Mouse (Mus musculus) hindbrain, embryonic 14.5 days (tissue): ENCODE measurements around the gene Gm11172. TPM values are rescaled to one million over a fixed set of nuclear protein-coding genes. Genes with fewer than 3 reads are reported as not detected.

Experiments
- ATAC-seq: fragments of 200-750 bp; cut with Nextera tagmentation; 2 replicates; pipeline ENCODE4 v1.8.0; 2017; ENCODE audit warnings: moderate number of reproducible peaks, mild to moderate bottlenecking, moderate TSS enrichment, moderate library complexity; ENCODE audit not compliant: low FRiP score
- DNase-seq: peaks from one replicate; pipeline ENCODE4 v3.0.0-alpha.2; 2015; ENCODE audit warnings: low spot score
- H3K27ac ChIP-seq: fragments of 300-500 bp; sonication (generic); 2 replicates; pipeline ENCODE4 v1.5.1; 2014; ENCODE audit warnings: mild to moderate bottlenecking, moderate library complexity
- H3K27me3 ChIP-seq: fragments of 300-500 bp; sonication (generic); 2 replicates; pipeline ENCODE4 v1.6.1; 2014; ENCODE audit warnings: mild to moderate bottlenecking, low read length, mixed read lengths; ENCODE audit not compliant: control insufficient read depth, insufficient read depth
- H3K36me3 ChIP-seq: fragments of 300-500 bp; sonication (generic); replicated peaks from 2 replicates; pipeline ENCODE4 v1.6.1; 2014; ENCODE audit not compliant: control insufficient read depth, insufficient read depth
- H3K4me1 ChIP-seq: fragments of 300-500 bp; sonication (generic); replicated peaks from 2 replicates; pipeline ENCODE4 v1.6.1; 2014; ENCODE audit warnings: antibody characterized with exemption, low read length, mixed read lengths; ENCODE audit not compliant: control insufficient read depth, insufficient read depth
- H3K4me2 ChIP-seq: fragments of 300-500 bp; sonication (generic); replicated peaks from 2 replicates; pipeline ENCODE4 v1.6.1; 2014; ENCODE audit warnings: mild to moderate bottlenecking, moderate library complexity
- H3K4me3 ChIP-seq: fragments of 300-500 bp; sonication (generic); replicated peaks from 2 replicates; pipeline ENCODE4 v1.5.1; 2014; ENCODE audit warnings: mild to moderate bottlenecking, low read length
- H3K9ac ChIP-seq: fragments of 300-500 bp; sonication (generic); 2 replicates; pipeline ENCODE4 v1.6.1; 2014
- H3K9me3 ChIP-seq: fragments of 300-500 bp; sonication (generic); 2 replicates; pipeline ENCODE4 v1.6.1; 2016; ENCODE audit warnings: low read length; ENCODE audit not compliant: control insufficient read depth
- WGBS: fragments of 180-500 bp; shearing (Covaris S2); extraction: QIAGEN DNeasy Blood & Tissue Kit; methylation state at CpG from one replicate; pipeline ENCODE4 v1.1.7; 2014; 5-methylcytosine and 5-hydroxymethylcytosine counted together
- polyA plus RNA-seq: library from polyadenylated mRNA; unstranded; fragments of >200 nt; fragmentation: Nextera tagmentation; extraction: Ambion mirVana; gene quantifications from 2 replicates; pipeline ENCODE4 v1.2.1, GENCODE M21; 2014

The Gm11172 gene
- polyA plus RNA-seq, 1 experiment from 2014 or later = not detected

DNA sequence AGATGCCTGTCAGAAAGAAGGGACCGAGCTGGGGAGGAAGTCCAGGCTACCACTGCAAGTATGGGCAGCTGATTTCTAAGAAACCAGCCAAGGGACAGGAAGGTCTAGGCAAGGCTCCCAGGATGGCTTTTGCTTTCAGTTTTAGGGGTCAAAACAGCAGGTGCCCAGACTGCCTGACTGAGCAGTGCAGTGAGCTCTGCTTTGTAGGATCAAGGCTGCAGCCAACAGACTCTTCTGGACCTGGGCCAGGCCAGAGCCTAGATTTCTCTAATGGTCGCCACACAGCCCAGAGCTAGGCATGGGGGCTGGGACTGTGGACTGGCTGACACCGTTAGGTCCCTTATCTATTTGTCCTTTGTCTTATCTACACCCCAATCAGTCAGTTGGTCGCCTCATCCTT is 38.0 kb upstream of the Gm11172 start:
- WGBS = 71% methylated on average over 4 of the region's 4 CpGs
- Histone ChIP-seq H3K36me3 (no peaks in the 10 kb centered on the region), H3K27me3 (no peaks in the 10 kb centered on the region; the same call in 1 of the 2 replicates), H3K27ac (no peak overlapping the region), H3K9me3 (no peaks in the 10 kb centered on the region), H3K9ac (no peak overlapping the region), H3K4me2 (no peak overlapping the region), H3K4me3 (no peak overlapping the region), H3K4me1 (no peaks in the 10 kb centered on the region)
- ATAC-seq (no peak), DNase-seq (no peak)

DNA sequence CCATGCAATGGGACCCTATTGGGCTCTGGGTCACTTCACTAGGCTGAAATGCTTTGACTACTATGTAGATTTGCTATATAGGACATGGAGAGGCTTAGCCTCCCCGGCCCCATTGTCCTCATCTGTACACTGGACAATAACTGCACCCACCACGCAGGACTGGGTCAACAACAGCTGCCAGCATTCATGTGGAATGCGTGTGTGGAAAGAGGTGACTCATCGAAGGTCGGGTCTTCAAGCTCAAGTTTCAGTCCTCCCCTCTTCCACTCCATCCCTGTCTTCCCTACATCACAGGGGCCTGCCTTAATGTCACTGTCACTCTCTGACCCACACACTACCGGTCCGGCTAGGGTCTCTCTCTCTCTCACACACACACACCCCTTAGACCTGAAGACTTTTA is 36.4 kb upstream of the Gm11172 start:
- DNase-seq (no peak), ATAC-seq (no peak)
- H3K27ac ChIP-seq = no peak overlapping the region
- 77% methylated on average over 7 of the region's 7 CpGs for WGBS
- no peak overlapping the region for H3K9ac ChIP-seq
- no peaks in the 10 kb centered on the region for H3K4me1 ChIP-seq
- no peaks in the 10 kb centered on the region for H3K9me3 ChIP-seq
- H3K4me3 ChIP-seq = no peak overlapping the region
- no peaks in the 10 kb centered on the region for H3K27me3 ChIP-seq
- H3K36me3 ChIP-seq = no peaks in the 10 kb centered on the region
- no peak overlapping the region for H3K4me2 ChIP-seq

DNA sequence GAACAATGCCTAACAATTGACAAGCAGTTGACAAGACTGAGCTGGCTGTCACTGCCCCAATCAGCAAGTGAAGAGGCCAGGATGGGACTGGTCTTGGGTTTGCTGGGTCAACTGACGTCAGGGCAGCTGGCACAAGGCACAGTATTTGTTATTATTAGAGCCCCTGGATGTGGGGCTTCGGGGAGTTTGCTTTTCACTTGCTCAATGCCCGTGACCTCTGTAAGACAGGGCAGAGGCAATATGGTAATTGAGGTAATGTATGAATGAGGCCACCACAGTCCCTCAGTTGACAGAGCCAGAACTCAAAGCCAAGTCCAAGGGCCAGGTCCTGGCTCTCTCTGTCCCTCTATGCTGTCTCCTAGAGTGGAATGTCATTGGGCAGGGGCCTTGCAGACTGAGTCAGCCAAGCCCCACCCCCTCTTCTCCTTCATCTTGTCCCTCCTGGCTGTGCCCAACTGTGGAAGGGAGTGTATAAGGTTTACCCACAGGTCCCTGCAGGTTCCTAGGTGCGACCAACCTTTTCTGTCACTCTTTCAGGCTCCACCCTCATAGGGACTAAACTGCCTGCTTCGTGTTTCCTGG is 35.0 kb upstream of the Gm11172 start:
- no peak for ATAC-seq
- DNase-seq = no peak
- H3K4me3 ChIP-seq = no peak overlapping the region
- H3K27ac ChIP-seq = no peak overlapping the region
- no peaks in the 10 kb centered on the region for H3K36me3 ChIP-seq
- 64% methylated on average over 5 of the region's 5 CpGs for WGBS
- H3K4me2 ChIP-seq = no peak overlapping the region
- H3K27me3 ChIP-seq = 0 out of 2 replicates have a peak, but pooled peaks cover 2% of the 10 kb centered on the region
- H3K9me3 ChIP-seq = no peaks in the 10 kb centered on the region
- H3K9ac ChIP-seq = no peak overlapping the region
- 0 out of 2 replicates have a peak, but pooled peaks cover 9% of the 10 kb centered on the region for H3K4me1 ChIP-seq

DNA sequence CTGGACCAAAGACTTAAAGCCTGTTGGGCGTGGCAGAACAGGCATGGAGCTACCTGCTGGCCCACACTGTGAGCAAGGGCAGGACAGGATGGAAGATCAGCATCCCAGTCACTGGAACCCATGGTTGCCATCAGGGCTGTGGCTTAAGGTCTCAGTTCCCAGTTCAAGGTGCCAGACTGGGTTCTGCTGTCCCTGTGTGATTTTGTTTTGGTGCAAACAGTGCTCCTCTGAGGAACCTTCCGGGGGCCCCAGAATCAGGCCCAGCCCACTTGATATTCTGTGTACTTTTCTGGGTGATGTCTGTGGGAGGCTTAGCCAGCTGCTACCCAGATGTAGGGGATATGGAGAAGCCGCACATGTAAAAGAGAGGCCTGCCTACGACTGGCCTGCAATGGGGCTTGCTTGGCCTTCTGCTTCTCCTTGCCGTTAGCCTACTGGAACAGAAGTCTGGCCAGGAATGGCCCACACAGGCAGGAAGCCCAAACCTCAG is 32.0 kb upstream of the Gm11172 start:
- 89% methylated on average over 5 of the region's 5 CpGs for WGBS
- H3K4me1 ChIP-seq = peaks cover 23% of the 10 kb centered on the region; the same call in 1 of the 2 replicates

DNA sequence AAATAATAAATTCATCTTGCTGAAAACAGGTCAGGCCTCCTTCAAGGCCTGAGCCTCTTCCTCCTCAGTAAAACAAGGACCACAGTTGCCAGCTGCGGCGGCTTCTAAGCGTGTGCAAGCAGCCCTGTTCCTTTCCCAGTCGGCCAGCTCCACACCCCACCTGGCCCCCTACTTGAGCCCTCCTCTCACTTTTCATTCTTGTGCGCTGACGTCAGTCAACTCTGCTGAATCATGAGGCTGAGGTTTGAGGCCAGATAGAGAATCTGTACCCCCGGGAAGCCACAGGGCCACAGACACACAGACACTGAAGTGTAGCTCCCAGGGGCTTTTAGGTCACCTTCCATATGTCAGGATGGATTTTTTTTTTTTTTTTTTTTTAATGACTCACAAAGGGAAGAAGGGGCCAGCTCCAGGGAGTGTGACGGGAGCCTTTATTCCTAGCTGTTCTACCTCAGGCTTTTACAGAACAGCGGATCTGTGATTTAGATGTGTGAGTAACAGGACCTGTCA is 30.8 kb upstream of the Gm11172 start:
- peaks cover 22% of the 10 kb centered on the region for H3K27me3 ChIP-seq
- peaks cover 28% of the 10 kb centered on the region for H3K4me1 ChIP-seq
- H3K4me2 ChIP-seq = no peak overlapping the region
- no peaks in the 10 kb centered on the region for H3K36me3 ChIP-seq
- WGBS = 43% methylated on average over 9 of the region's 9 CpGs
- no peak overlapping the region for H3K4me3 ChIP-seq
- 0 out of 2 replicates have a peak overlapping the region, but pooled peaks have one; percentile 16 for H3K9ac ChIP-seq
- DNase-seq = no peak
- no peaks in the 10 kb centered on the region for H3K9me3 ChIP-seq
- no peak for ATAC-seq
- H3K27ac ChIP-seq = no peak overlapping the region

More for the DNA sequence above, 32.0 kb upstream of the Gm11172 start:
- H3K36me3 ChIP-seq = no peaks in the 10 kb centered on the region
- H3K27me3 ChIP-seq = peaks cover 22% of the 10 kb centered on the region
- no peak overlapping the region for H3K9ac ChIP-seq
- no peak overlapping the region for H3K27ac ChIP-seq
- H3K4me3 ChIP-seq = no peak overlapping the region
- no peaks in the 10 kb centered on the region for H3K9me3 ChIP-seq
- ATAC-seq = no peak
- H3K4me2 ChIP-seq = no peak overlapping the region
- DNase-seq = no peak

DNA sequence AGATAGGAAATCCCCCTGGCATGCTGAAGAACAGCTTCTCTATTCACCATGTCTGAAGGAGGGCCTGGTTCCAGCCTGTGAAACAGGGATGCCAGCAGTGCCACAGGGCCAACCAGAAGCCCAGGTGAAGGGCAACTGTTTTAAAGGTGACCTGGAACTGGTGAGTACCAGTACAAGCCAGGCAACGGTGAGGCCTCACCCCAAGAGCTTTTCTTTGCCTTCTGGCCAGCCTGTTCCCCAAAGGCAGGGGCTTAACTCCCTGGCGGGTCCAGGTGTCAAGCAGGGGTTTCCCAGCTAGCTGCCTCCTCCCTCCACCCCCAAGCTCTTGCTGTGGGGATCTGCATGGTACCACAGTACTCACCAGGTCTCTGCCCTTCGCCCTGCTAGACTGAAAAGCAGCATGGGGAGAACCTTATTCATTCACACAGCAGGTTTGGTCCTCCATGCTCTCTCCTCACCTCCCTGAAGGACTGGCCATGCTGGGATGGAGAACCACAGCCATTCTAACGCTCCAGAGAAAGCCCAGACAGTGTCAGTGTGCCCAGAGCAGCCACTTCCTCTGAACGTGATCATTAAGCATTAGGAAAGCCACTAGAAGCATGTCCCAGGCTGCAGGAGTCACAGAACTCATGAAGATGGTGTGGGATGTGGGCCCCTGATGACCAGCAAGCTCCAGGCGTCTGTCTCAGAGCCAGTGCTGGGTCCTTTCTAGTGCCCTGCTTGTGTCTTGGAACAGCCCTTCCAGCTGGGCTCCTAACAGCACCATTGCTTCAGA is 30.2 kb upstream of the Gm11172 start:
- peak overlapping the region; percentile 16; the same call in 1 of the 2 replicates for H3K9ac ChIP-seq
- H3K27me3 ChIP-seq = peaks cover 22% of the 10 kb centered on the region
- H3K4me2 ChIP-seq = peak overlapping the region; percentile 97; the same call in 1 of the 2 replicates
- no peak overlapping the region for H3K4me3 ChIP-seq
- no peaks in the 10 kb centered on the region for H3K9me3 ChIP-seq
- ATAC-seq (no peak), DNase-seq (no peak)
- WGBS = 40% methylated on average over 6 of the region's 6 CpGs
- peaks cover 28% of the 10 kb centered on the region for H3K4me1 ChIP-seq
- no peaks in the 10 kb centered on the region for H3K36me3 ChIP-seq
- no peak overlapping the region for H3K27ac ChIP-seq

DNA sequence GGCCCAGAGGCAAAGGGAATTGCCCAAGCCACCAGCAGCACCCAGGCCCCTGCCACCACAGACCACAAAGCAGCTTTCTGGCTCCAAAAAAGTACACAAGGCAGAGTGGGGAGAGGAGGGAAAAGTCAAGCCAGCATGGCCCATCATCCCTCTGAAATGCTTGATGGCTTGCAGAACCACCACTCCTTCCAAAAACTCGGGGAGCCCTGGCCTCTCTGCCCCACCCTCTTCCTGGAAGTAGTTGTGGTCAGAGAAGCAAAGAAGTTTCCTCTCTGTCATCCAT is 29.6 kb upstream of the Gm11172 start:
- DNase-seq (no peak), ATAC-seq (no peak)
- H3K4me3 ChIP-seq = no peak overlapping the region
- H3K27me3 ChIP-seq = peaks cover 22% of the 10 kb centered on the region
- no peaks in the 10 kb centered on the region for H3K36me3 ChIP-seq
- H3K9me3 ChIP-seq = no peaks in the 10 kb centered on the region
- 57% methylated on average over 1 of the region's 1 CpGs for WGBS
- H3K4me1 ChIP-seq = peaks cover 28% of the 10 kb centered on the region
- no peak overlapping the region for H3K9ac ChIP-seq
- H3K27ac ChIP-seq = no peak overlapping the region
- peak overlapping the region; percentile 97 for H3K4me2 ChIP-seq

DNA sequence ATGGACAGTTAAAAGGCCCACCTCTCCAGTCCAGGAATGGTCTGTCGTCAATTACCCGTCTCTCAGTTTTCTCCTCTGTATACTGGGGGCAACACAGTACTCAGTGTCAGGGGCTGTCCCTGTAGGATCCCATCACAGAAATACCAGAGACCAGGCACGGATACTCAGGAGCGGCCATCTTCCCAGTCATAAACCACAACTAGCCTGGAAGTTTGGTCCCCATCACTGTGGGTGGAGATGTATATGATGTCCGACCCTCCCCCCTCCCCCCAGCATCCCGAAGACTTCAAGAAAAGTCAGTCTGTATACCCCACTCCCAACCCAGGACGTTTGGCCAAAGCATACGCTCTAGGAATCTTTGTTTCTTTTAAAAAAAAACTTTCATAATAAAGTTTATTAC is 29.3 kb upstream of the Gm11172 start:
- peak overlapping the region; percentile 49 for H3K4me3 ChIP-seq
- H3K4me2 ChIP-seq = peak overlapping the region; percentile 97
- no peak for ATAC-seq
- no peaks in the 10 kb centered on the region for H3K9me3 ChIP-seq
- no peak for DNase-seq
- no peak overlapping the region for H3K9ac ChIP-seq
- H3K27me3 ChIP-seq = peaks cover 22% of the 10 kb centered on the region
- peaks cover 28% of the 10 kb centered on the region for H3K4me1 ChIP-seq
- WGBS = 74% methylated on average over 8 of the region's 8 CpGs
- no peaks in the 10 kb centered on the region for H3K36me3 ChIP-seq
- H3K27ac ChIP-seq = no peak overlapping the region

DNA sequence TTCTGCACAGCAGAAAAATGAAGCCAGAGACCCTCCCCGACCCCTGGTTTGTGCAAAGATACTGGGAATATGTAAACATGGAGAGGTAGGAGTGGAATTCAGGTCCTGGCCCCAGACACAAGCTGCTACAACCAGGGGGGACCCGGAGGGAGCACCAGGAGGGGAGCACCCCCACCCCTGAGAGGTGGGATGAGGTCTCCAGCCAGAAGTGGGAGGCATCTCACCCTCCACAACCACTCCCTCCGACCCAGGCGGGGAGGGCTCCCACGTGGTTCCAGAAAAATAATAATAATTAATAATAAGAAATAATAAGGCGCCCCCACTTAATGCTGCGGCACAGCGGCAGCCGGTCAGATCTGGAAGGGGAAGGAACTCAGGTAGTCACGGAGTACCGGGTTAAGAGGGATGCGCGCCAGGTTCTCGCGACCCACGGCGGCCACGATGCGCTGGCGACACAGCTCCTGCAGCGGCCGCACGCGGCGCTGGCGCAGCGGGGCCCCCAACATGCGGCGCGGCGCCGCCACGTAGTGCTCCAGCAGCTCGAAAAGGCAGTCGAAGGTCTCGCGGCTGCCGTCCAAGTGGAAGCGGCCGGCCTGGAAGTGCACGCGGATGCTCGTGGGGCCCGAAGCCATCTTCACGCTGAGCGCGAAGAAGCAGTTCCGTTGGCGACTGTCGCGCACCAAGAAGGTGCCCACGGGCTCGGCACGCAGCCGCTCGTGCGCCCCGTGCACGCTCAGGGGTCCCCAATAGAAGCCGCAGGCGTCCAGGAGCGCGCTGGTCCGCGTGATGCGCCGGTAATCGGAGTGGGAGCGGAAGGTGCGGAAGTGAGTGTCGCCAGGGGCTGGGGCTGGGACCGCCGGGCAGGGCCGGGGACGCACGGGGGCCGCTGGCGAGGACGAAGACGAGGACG is 28.6 kb upstream of the Gm11172 start:
- Histone ChIP-seq H3K27me3 (peaks cover 22% of the 10 kb centered on the region), H3K27ac (peak overlapping the region; percentile 85), H3K4me3 (peak overlapping the region; percentile 49), H3K4me2 (peak overlapping the region; percentile 97), H3K9ac (peak overlapping the region; percentile 72), H3K9me3 (no peaks in the 10 kb centered on the region), H3K4me1 (peaks cover 28% of the 10 kb centered on the region), H3K36me3 (no peaks in the 10 kb centered on the region)
- 3% methylated on average over 81 of the region's 81 CpGs for WGBS
- DNase-seq (peak; percentile 58), ATAC-seq (no peak)
